Mouse (Mus musculus) limb, embryonic 10.5 days (tissue): ENCODE results near the gene Fbln5. TPM values are rescaled to one million over a fixed set of nuclear protein-coding genes. Genes with fewer than 3 reads are reported as not detected.

ENCODE experiments used
- DNase-seq: peaks from one replicate; pipeline ENCODE4 v3.0.0-alpha.2; 2017; ENCODE audit warnings: low spot score
- H3K27ac ChIP-seq: fragments of 300-500 bp; sonication (generic); 2 replicates; pipeline ENCODE4 v1.5.1; 2016; ENCODE audit warnings: mild to moderate bottlenecking
- H3K27me3 ChIP-seq: fragments of 300-500 bp; sonication (generic); 2 replicates; pipeline ENCODE4 v1.6.1; 2016; ENCODE audit warnings: low read depth, mild to moderate bottlenecking; ENCODE audit not compliant: poor library complexity, severe bottlenecking
- H3K36me3 ChIP-seq: fragments of 300-500 bp; sonication (generic); 2 replicates; pipeline ENCODE4 v1.6.1; 2016; ENCODE audit warnings: mild to moderate bottlenecking, moderate library complexity
- H3K4me1 ChIP-seq: fragments of 300-500 bp; sonication (generic); 2 replicates; pipeline ENCODE4 v1.6.1; 2016
- H3K4me3 ChIP-seq: fragments of 300-500 bp; sonication (generic); 2 replicates; pipeline ENCODE4 v1.5.1; 2016; ENCODE audit warnings: mild to moderate bottlenecking, moderate library complexity
- H3K9me3 ChIP-seq: fragments of 300-500 bp; sonication (generic); replicated peaks from 2 replicates; pipeline ENCODE4 v1.6.1; 2016; ENCODE audit warnings: mild to moderate bottlenecking
- WGBS: fragments of 180-500 bp; shearing (Covaris S2); methylation state at CpG from one replicate; pipeline ENCODE4 v1.1.7; 2016; 5-methylcytosine and 5-hydroxymethylcytosine counted together
- polyA plus RNA-seq: library from polyadenylated mRNA; unstranded; fragments of >200 nt; fragmentation: Nextera tagmentation; extraction: Ambion mirVana; gene quantifications from 2 replicates; pipeline ENCODE4 v1.2.1, GENCODE M21; 2016

Fbln5 gene
- polyA plus RNA-seq, 1 experiment from 2014 or later = 16.1 TPM

GRCm38 (mm10) chr12:101770283-101771015 lies 48.4 kb downstream of the Fbln5 start:
- WGBS = 90% methylated on average over 5 of the region's 5 CpGs
- no peak for DNase-seq
- H3K4me1 ChIP-seq = peaks cover 8% of the 10 kb centered on the region; the same call in 1 of the 2 replicates

GRCm38 (mm10) chr12:101767306-101768053 lies 51.4 kb downstream of the Fbln5 start:
- no peak overlapping the region for H3K4me3 ChIP-seq
- H3K27ac ChIP-seq = peak overlapping the region; percentile 11; the same call in 1 of the 2 replicates
- DNase-seq = no peak
- no peaks in the 10 kb centered on the region for H3K27me3 ChIP-seq
- H3K9me3 ChIP-seq = no peaks in the 10 kb centered on the region
- WGBS = 62% methylated on average over 9 of the region's 9 CpGs
- H3K36me3 ChIP-seq = no peaks in the 10 kb centered on the region
- H3K4me1 ChIP-seq = peaks cover 11% of the 10 kb centered on the region; the same call in 1 of the 2 replicates

More at GRCm38 (mm10) chr12:101770283-101771015, 48.4 kb downstream of the Fbln5 start:
- H3K4me3 ChIP-seq = no peak overlapping the region
- no peaks in the 10 kb centered on the region for H3K9me3 ChIP-seq
- H3K36me3 ChIP-seq = no peaks in the 10 kb centered on the region
- H3K27ac ChIP-seq = no peak overlapping the region
- H3K27me3 ChIP-seq = no peaks in the 10 kb centered on the region

- H3K27me3 ChIP-seq = no peaks in the 10 kb centered on the region
- 91% methylated on average over 3 of the region's 3 CpGs for WGBS
- H3K4me1 ChIP-seq = peaks cover 11% of the 10 kb centered on the region; the same call in 1 of the 2 replicates
- no peak for DNase-seq
- H3K27ac ChIP-seq = no peak overlapping the region
- no peak overlapping the region for H3K4me3 ChIP-seq
- H3K36me3 ChIP-seq = no peaks in the 10 kb centered on the region
- H3K9me3 ChIP-seq = no peaks in the 10 kb centered on the region
Observed at GRCm38 (mm10) chr12:101766228-101766852, 52.5 kb downstream of the Fbln5 start.

DNA sequence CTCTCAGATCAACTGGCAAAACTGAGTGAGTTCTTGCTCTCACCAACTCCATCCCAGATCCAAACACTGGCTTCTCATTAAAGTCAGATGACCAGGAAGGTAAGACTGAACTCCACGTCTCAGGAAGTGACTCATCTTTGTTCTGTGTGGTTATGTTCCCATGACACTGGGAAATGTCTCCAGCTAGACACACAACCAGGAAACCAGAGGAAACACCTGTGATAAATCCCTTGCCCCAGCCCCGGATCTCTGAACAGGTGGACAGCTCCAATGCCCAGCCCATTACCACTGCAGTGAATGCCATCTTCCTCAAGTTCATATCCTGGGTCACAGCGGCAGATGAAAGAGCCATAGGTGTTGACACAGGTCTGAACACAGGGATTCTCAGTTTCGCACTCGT lies 54.0 kb downstream of the Fbln5 start:
- DNase-seq = no peak
- WGBS = 93% methylated on average over 5 of the region's 5 CpGs
- Histone ChIP-seq H3K27ac (no peak overlapping the region), H3K9me3 (no peaks in the 10 kb centered on the region), H3K36me3 (no peaks in the 10 kb centered on the region), H3K27me3 (no peaks in the 10 kb centered on the region), H3K4me1 (peaks cover 11% of the 10 kb centered on the region; the same call in 1 of the 2 replicates), H3K4me3 (no peak overlapping the region)

DNA sequence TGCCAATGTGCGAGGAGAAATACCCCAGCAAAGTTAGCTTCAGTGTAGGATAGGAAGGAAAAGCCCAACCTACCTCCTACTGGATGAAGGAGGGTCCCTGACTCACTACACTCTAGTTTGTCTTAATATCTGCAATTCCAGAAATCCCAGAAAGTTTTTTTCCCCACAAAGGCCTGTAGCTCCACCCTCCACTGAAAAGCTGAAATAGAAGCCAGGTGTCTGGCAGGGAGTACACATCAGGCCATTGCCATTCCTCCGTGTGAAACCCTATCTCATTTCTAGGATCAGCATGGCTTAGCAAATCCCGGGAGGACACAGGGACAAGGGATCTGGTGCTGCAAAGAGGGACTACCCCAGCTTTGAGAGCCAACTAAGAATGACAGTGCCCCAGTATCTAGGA lies 55.8 kb downstream of the Fbln5 start:
- Histone ChIP-seq H3K27ac (no peak overlapping the region; the same call in 1 of the 2 replicates), H3K4me1 (peaks cover 11% of the 10 kb centered on the region; the same call in 1 of the 2 replicates), H3K4me3 (no peak overlapping the region), H3K36me3 (no peaks in the 10 kb centered on the region), H3K9me3 (no peaks in the 10 kb centered on the region), H3K27me3 (no peaks in the 10 kb centered on the region)
- WGBS = 62% methylated on average over 3 of the region's 3 CpGs
- DNase-seq = no peak

DNA sequence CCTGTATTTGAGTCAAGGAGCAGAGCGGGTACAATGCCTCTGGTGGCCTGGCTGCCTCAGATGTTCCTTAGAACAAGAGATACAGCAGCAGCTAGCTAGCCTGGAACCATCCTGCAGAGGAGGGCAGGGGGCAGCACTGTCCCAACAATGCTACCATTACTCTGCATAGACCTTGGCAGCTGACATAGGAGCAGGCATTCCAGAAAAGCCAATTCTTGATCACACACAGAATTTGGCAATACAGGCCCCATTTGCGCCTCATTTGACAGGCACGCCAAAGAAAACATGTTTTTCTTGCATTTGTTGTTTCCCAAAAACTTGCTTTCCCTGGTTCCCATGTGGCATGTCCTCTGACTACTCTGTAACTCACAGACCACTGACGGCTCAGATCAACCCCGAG lies 56.8 kb downstream of the Fbln5 start:
- H3K4me3 ChIP-seq = no peak overlapping the region
- no peak overlapping the region for H3K27ac ChIP-seq
- no peaks in the 10 kb centered on the region for H3K9me3 ChIP-seq
- H3K27me3 ChIP-seq = no peaks in the 10 kb centered on the region
- WGBS = 86% methylated on average over 5 of the region's 5 CpGs
- DNase-seq = no peak
- no peaks in the 10 kb centered on the region for H3K36me3 ChIP-seq
- H3K4me1 ChIP-seq = peaks cover 5% of the 10 kb centered on the region; the same call in 1 of the 2 replicates

DNA sequence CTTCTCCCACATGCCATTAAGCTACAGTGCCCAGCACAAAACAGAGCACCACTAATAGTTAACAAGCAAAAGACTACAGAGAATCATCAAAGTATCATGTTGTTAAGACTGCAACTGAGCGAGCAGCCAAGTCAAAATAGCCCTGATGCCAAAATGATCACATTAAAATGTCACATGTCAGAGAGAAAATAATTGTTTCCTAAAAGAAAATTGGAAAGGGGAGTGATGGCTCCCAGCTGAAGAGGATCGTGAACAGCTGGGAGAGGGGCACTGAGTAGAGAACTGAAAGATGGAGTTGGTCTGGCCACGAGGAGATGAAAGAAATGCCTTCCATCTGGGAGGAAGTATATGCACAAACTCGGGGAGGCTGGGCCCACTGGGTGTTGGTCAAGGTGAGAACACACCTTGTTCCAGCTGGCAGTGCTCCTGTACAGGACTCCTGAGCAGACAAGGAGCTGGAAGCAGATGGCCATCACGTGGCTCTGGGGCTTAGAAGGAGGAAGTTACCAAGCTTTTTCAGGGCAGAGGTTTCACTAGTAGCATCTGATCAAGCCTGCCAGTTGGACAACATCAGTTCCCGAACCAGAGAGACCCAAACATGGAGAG lies 59.3 kb downstream of the Fbln5 start:
- Histone ChIP-seq H3K9me3 (no peaks in the 10 kb centered on the region), H3K27me3 (no peaks in the 10 kb centered on the region), H3K4me1 (0 out of 2 replicates have a peak, but pooled peaks cover 3% of the 10 kb centered on the region), H3K36me3 (no peaks in the 10 kb centered on the region), H3K4me3 (no peak overlapping the region), H3K27ac (no peak overlapping the region)
- DNase-seq = no peak
- 76% methylated on average over 6 of the region's 6 CpGs for WGBS

DNA sequence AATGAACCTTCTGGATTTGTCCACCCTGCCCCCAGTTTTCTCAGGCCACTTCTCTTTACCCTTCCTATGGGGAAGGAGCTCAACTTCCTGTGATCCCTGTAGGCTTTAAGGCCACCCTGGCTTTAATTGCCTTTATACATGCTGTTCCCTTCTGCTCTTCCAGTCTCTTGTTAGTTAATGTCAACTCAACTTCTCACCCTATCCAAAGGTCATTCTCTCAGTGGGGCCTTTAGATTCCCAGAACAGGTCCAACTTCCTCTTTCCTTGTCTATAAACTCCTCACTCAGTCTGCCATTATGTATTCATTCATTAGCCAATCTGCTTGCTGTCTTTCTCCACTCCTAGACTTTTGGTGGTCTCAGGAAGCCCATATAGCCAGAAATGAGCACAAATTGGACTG lies 60.2 kb downstream of the Fbln5 start:
- Histone ChIP-seq H3K9me3 (no peaks in the 10 kb centered on the region), H3K4me3 (no peak overlapping the region), H3K36me3 (no peaks in the 10 kb centered on the region), H3K27ac (no peak overlapping the region), H3K27me3 (no peaks in the 10 kb centered on the region), H3K4me1 (0 out of 2 replicates have a peak, but pooled peaks cover 3% of the 10 kb centered on the region)
- DNase-seq = no peak

DNA sequence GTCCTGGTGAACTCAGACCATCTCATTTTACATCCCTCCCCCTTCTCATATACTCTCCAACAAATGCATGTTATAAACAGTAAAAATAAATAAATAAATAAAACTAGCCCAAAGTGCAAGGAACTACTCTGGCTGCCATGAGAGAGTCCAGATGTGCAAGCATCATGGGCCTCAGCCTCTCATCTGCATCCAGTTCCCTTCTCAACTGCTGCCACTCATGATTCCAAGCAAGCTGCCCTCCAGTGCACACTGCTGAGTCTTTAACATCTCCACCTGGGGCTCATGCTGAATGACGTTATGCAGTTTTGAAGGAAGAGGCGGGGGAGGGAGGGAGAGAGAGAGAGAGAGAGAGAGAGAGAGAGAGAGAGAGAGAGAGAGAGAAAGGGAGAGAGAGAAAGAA lies 76.5 kb downstream of the Fbln5 start:
- H3K4me3 ChIP-seq = no peak overlapping the region
- no peaks in the 10 kb centered on the region for H3K9me3 ChIP-seq
- no peak overlapping the region for H3K27ac ChIP-seq
- H3K36me3 ChIP-seq = no peaks in the 10 kb centered on the region
- H3K4me1 ChIP-seq = no peaks in the 10 kb centered on the region
- WGBS = 58% methylated on average over 2 of the region's 2 CpGs
- H3K27me3 ChIP-seq = no peaks in the 10 kb centered on the region
- no peak for DNase-seq

GRCm38 (mm10) chr12:101740486-101740885 lies 78.4 kb downstream of the Fbln5 start:
- Histone ChIP-seq H3K4me1 (no peaks in the 10 kb centered on the region), H3K27ac (no peak overlapping the region), H3K36me3 (no peaks in the 10 kb centered on the region), H3K27me3 (no peaks in the 10 kb centered on the region), H3K4me3 (no peak overlapping the region), H3K9me3 (no peaks in the 10 kb centered on the region)
- 80% methylated on average over 2 of the region's 2 CpGs for WGBS
- DNase-seq = no peak

DNA sequence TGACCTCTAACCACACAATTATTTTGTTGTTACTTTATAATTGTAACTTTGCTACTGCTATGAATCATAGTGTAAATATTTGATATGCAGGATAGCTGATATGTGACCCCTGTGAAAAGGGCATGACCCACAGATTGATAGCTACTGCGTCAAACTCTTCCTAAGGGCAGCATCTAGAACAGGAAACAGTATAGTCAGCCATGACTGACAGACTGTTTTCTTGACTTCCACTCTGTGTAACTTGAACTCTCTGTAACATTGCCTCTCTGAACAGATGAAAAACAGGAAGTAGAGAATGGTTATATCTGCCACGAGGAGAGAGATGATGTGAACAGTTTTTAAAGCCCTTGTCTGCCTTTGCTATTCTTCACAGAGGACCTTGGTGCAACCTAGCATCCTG lies 78.8 kb downstream of the Fbln5 start:
- H3K4me3 ChIP-seq = no peak overlapping the region
- 50% methylated on average over 2 of the region's 2 CpGs for WGBS
- no peak for DNase-seq

GRCm38 (mm10) chr12:101718755-101719150 lies 100.1 kb downstream of the Fbln5 start:
- Histone ChIP-seq H3K27me3 (peaks cover 37% of the 10 kb centered on the region), H3K4me1 (peaks cover 10% of the 10 kb centered on the region; the same call in 1 of the 2 replicates), H3K9me3 (no peaks in the 10 kb centered on the region), H3K27ac (peak overlapping the region; percentile 42), H3K36me3 (no peaks in the 10 kb centered on the region), H3K4me3 (peak overlapping the region; percentile 81)
- WGBS = under 1% methylated on average over 9 of the region's 9 CpGs
- DNase-seq = no peak

More for the DNA sequence above, 78.8 kb downstream of the Fbln5 start:
- Histone ChIP-seq H3K36me3 (no peaks in the 10 kb centered on the region), H3K9me3 (no peaks in the 10 kb centered on the region), H3K4me1 (no peaks in the 10 kb centered on the region), H3K27me3 (no peaks in the 10 kb centered on the region), H3K27ac (no peak overlapping the region)
